Mouse (Mus musculus) intestine, postnatal 0 days (tissue): ENCODE results near the gene Pxmp4. TPM values are rescaled to one million over a fixed set of nuclear protein-coding genes. Genes with fewer than 3 reads are reported as not detected.
A peak's percentile ranks its signal among the peaks of the same experiment; 100 is the strongest.

Source experiments
- ATAC-seq: fragments of 200-750 bp; cut with Nextera tagmentation; 2 replicates; pipeline ENCODE4 v1.8.0; 2017; ENCODE audit warnings: mild to moderate bottlenecking, moderate TSS enrichment, moderate library complexity
- H3K27ac ChIP-seq: fragments of 300-500 bp; sonication (generic); 2 replicates; pipeline ENCODE4 v1.5.1; 2014; ENCODE audit warnings: mild to moderate bottlenecking, low read depth, low read length, moderate library complexity
- H3K27me3 ChIP-seq: fragments of 300-500 bp; sonication (generic); replicated peaks from 2 replicates; pipeline ENCODE4 v1.6.1; 2014; ENCODE audit warnings: low read length, mixed read lengths; ENCODE audit not compliant: control insufficient read depth, insufficient read depth
- H3K36me3 ChIP-seq: fragments of 300-500 bp; sonication (generic); 2 replicates; pipeline ENCODE4 v1.6.1; 2014; ENCODE audit warnings: mild to moderate bottlenecking, moderate library complexity; ENCODE audit not compliant: control insufficient read depth, insufficient read depth
- H3K4me1 ChIP-seq: fragments of 300-500 bp; sonication (generic); replicated peaks from 2 replicates; pipeline ENCODE4 v1.6.1; 2014; ENCODE audit warnings: antibody characterized with exemption, low read length, mixed read lengths; ENCODE audit not compliant: control insufficient read depth, insufficient read depth
- H3K4me2 ChIP-seq: fragments of 300-500 bp; sonication (generic); replicated peaks from 2 replicates; pipeline ENCODE4 v1.6.1; 2014; ENCODE audit warnings: low read depth, mild to moderate bottlenecking, moderate library complexity
- H3K4me3 ChIP-seq: fragments of 300-500 bp; sonication (generic); 2 replicates; pipeline ENCODE4 v1.5.1; 2014; ENCODE audit warnings: low read depth, low read length
- H3K9ac ChIP-seq: fragments of 300-500 bp; sonication (generic); 2 replicates; pipeline ENCODE4 v1.6.1; 2014; ENCODE audit warnings: mild to moderate bottlenecking, low read depth, low read length
- H3K9me3 ChIP-seq: fragments of 300-500 bp; sonication (generic); 2 replicates; pipeline ENCODE4 v1.6.1; 2016; ENCODE audit warnings: mixed run types; ENCODE audit not compliant: control insufficient read depth
- CTCF ChIP-seq: sonication (generic); IDR thresholded peaks from 2 replicates; pipeline ENCODE4 v1.5.1; 2016; ENCODE audit warnings: low read depth, mild to moderate bottlenecking, control low read depth, antibody characterized with exemption, moderate library complexity
- WGBS: fragments of 180-500 bp; shearing (Covaris S2); extraction: QIAGEN DNeasy Blood & Tissue Kit; methylation state at CpG from one replicate; pipeline ENCODE4 v1.1.7; 2014; 5-methylcytosine and 5-hydroxymethylcytosine counted together
- polyA plus RNA-seq: library from polyadenylated mRNA; unstranded; fragments of >200 nt; fragmentation: Nextera tagmentation; extraction: Ambion mirVana; gene quantifications from 2 replicates; pipeline ENCODE4 v1.2.1, GENCODE M21; 2015

Pxmp4 gene
- polyA plus RNA-seq, 1 experiment from 2014 or later = 62.5 TPM

- peak overlapping the region; percentile 80 for H3K4me2 ChIP-seq
- no peaks in the 10 kb centered on the region for H3K36me3 ChIP-seq
- no peak overlapping the region for H3K27ac ChIP-seq
- no peaks in the 10 kb centered on the region for H3K9me3 ChIP-seq
- peak overlapping the region; percentile 42 for H3K4me3 ChIP-seq
- H3K9ac ChIP-seq = peak overlapping the region; percentile 40; the same call in 1 of the 2 replicates
- peak; percentile 44; the same call in 1 of the 2 replicates for ATAC-seq
- H3K4me1 ChIP-seq = peaks cover 6% of the 10 kb centered on the region; the same call in 1 of the 2 replicates
- TF ChIP-seq CTCF = no peak
- H3K27me3 ChIP-seq = peaks cover 16% of the 10 kb centered on the region
- 6% methylated on average over 48 of the region's 48 CpGs for WGBS
These were observed 54.2 kb downstream of the Pxmp4 start for GRCm38 (mm10) chr2:154549127-154549885.

- peaks cover 16% of the 10 kb centered on the region for H3K27me3 ChIP-seq
- ATAC-seq = no peak
- WGBS = 59% methylated on average over 3 of the region's 3 CpGs
- no peak overlapping the region for H3K27ac ChIP-seq
- H3K4me3 ChIP-seq = no peak overlapping the region
- 0 out of 2 replicates have a peak overlapping the region, but pooled peaks have one; percentile 80 for H3K4me2 ChIP-seq
- no peaks in the 10 kb centered on the region for H3K36me3 ChIP-seq
- no peak for TF ChIP-seq CTCF
- H3K9ac ChIP-seq = no peak overlapping the region
- peaks cover 6% of the 10 kb centered on the region; the same call in 1 of the 2 replicates for H3K4me1 ChIP-seq
- no peaks in the 10 kb centered on the region for H3K9me3 ChIP-seq
These were observed 54.8 kb downstream of the Pxmp4 start for GRCm38 (mm10) chr2:154548688-154549087.

- Histone ChIP-seq H3K4me3 (no peak within 1 kb of the TSS), H3K27ac (no peak within 1 kb of the TSS), H3K36me3 (no peaks in the 10 kb centered on the region), H3K9ac (no peak within 1 kb of the TSS), H3K9me3 (no peaks in the 10 kb centered on the region), H3K27me3 (peaks cover 10% of the 10 kb centered on the region), H3K4me1 (no peaks in the 10 kb centered on the region), H3K4me2 (no peak within 1 kb of the TSS)
- no peak for ATAC-seq
- WGBS = 90% methylated on average over 10 of the region's 10 CpGs
- no peak for TF ChIP-seq CTCF
These were observed 56.8 kb downstream of the Pxmp4 start, which contains the start of gene 1700003F12Rik for GRCm38 (mm10) chr2:154546711-154547110. Gene 1700003F12Rik, plus strand, starts transcription at chr2:154547085.

- no peak overlapping the region for H3K9ac ChIP-seq
- H3K9me3 ChIP-seq = no peaks in the 10 kb centered on the region
- ATAC-seq = no peak
- no peak overlapping the region for H3K27ac ChIP-seq
- no peak overlapping the region for H3K4me2 ChIP-seq
- no peak overlapping the region for H3K4me3 ChIP-seq
- WGBS = 88% methylated on average over 9 of the region's 9 CpGs
- TF ChIP-seq CTCF = no peak
- H3K36me3 ChIP-seq = no peaks in the 10 kb centered on the region
- H3K4me1 ChIP-seq = no peaks in the 10 kb centered on the region
- H3K27me3 ChIP-seq = no peaks in the 10 kb centered on the region
These were observed 59.8 kb downstream of the Pxmp4 start for GRCm38 (mm10) chr2:154543567-154544347.

- no peak overlapping the region for H3K4me3 ChIP-seq
- H3K9me3 ChIP-seq = no peaks in the 10 kb centered on the region
- H3K4me2 ChIP-seq = no peak overlapping the region
- no peaks in the 10 kb centered on the region for H3K27me3 ChIP-seq
- no peak for ATAC-seq
- TF ChIP-seq CTCF = peak; percentile 33; the same call in 1 of the 2 replicates
- H3K4me1 ChIP-seq = no peaks in the 10 kb centered on the region
- H3K36me3 ChIP-seq = no peaks in the 10 kb centered on the region
- 82% methylated on average over 2 of the region's 2 CpGs for WGBS
- H3K9ac ChIP-seq = no peak overlapping the region
- no peak overlapping the region for H3K27ac ChIP-seq
These were observed 61.9 kb downstream of the Pxmp4 start for GRCm38 (mm10) chr2:154541630-154542029.

- Histone ChIP-seq H3K4me2 (no peak overlapping the region), H3K36me3 (peaks cover 8% of the 10 kb centered on the region), H3K9me3 (no peaks in the 10 kb centered on the region), H3K4me3 (no peak overlapping the region), H3K4me1 (no peaks in the 10 kb centered on the region), H3K27me3 (no peaks in the 10 kb centered on the region), H3K27ac (no peak overlapping the region), H3K9ac (no peak overlapping the region)
- ATAC-seq = no peak
- WGBS = 75% methylated on average over 3 of the region's 3 CpGs
- peak; percentile 79 for TF ChIP-seq CTCF
These were observed 63.8 kb downstream of the Pxmp4 start for GRCm38 (mm10) chr2:154539720-154540119.
